In genomic region chr5:21055820-21056531, GRCm38 (mm10) we compare ENCODE assay signal across 8 mouse cellular contexts. TPM values are rescaled to one million over a fixed set of nuclear protein-coding genes. Genes with fewer than 3 reads are reported as not detected.
A peak's percentile ranks its signal among the peaks of the same experiment; 100 is the strongest.
DNase-seq lines count a peak whose midpoint lies in the region; ATAC-seq and TF ChIP-seq lines count a peak whose summit lies in the region.

Ptpn12 (minus strand) TSS chr5:21055911.

- in situ Hi-C loops in ES-E14 (cut with MboI; ENCODE audit: low sequenced_read_pairs in 2 of 2, unreplicated experiment in 2 of 2) = no loop called here

- H3K9me3 ChIP-seq in ES-E14 (ENCODE audit: control insufficient read depth, insufficient read depth, low read depth, low read length) = no peaks in the 10 kb centered on the region
- no peaks in the 10 kb centered on the region for H3K9me3 ChIP-seq in forebrain, embryonic 16.5 days (ENCODE audit: control insufficient read depth, low read length)
- H3K9me3 ChIP-seq in lung, embryonic 14.5 days (ENCODE audit: low read depth, low read length) = no peaks in the 10 kb centered on the region

- TF ChIP-seq POLR2A in olfactory bulb, adult 2 months (IDR thresholded peaks at IDR 0.05; ENCODE audit: insufficient read depth, low read depth, low read length) = peak; percentile 92
- peak; percentile 81; the same call in 1 of the 2 replicates for TF ChIP-seq POLR2A in thymus, adult 2 months (IDR thresholded peaks at IDR 0.05; ENCODE audit: control insufficient read depth, extremely low read depth, insufficient read depth, low read length, poor library complexity)

- peak; percentile 72 for TF ChIP-seq CTCF in layer of hippocampus, adult 2 months (conservative IDR thresholded peaks at IDR 0.05)
- peak; percentile 50 for TF ChIP-seq CTCF in lung, embryonic 14.5 days (IDR thresholded peaks at IDR 0.05; ENCODE audit: low read depth)
- no peak for TF ChIP-seq CTCF in olfactory bulb, adult 2 months (IDR thresholded peaks at IDR 0.05; ENCODE audit: insufficient read depth, low read depth, low read length)
- peak; percentile 55; the same call in 1 of the 2 replicates for TF ChIP-seq CTCF in thymus, adult 2 months (IDR thresholded peaks at IDR 0.05; ENCODE audit: borderline replicate concordance, control insufficient read depth, extremely low read depth, insufficient read depth, low read length, poor library complexity)

- peak within 1 kb of the TSS; percentile 96 for H3K4me3 ChIP-seq in ES-E14 (ENCODE audit: insufficient read depth in 1 of 2, low read depth in 1 of 2, low read length in 2 of 2, poor library complexity in 1 of 2, severe bottlenecking in 1 of 2)
- peak within 1 kb of the TSS; percentile 55 for H3K4me3 ChIP-seq in forebrain, embryonic 16.5 days (replicated peaks; ENCODE audit: low read length)
- H3K4me3 ChIP-seq in layer of hippocampus, adult 2 months = peak within 1 kb of the TSS; percentile 93
- peak within 1 kb of the TSS; percentile 97 for H3K4me3 ChIP-seq in lung, embryonic 14.5 days (ENCODE audit: low read depth, low read length)
- peak within 1 kb of the TSS; percentile 94 for H3K4me3 ChIP-seq in olfactory bulb, adult 2 months (ENCODE audit: insufficient read depth, low read depth, low read length)
- peak within 1 kb of the TSS; percentile 91 for H3K4me3 ChIP-seq in thymus, adult 2 months (ENCODE audit: control insufficient read depth, insufficient read depth, low read length)

- no peaks in the 10 kb centered on the region for H3K27me3 ChIP-seq in forebrain, embryonic 16.5 days (replicated peaks; ENCODE audit: control insufficient read depth, insufficient read depth, low read length)
- no peaks in the 10 kb centered on the region for H3K27me3 ChIP-seq in lung, embryonic 14.5 days (ENCODE audit: insufficient read depth, low read length)
- H3K27me3 ChIP-seq in thymus, adult 2 months (ENCODE audit: control insufficient read depth, insufficient read depth, low read length) = no peaks in the 10 kb centered on the region

- WGBS in forebrain, embryonic 16.5 days = under 1% methylated on average over 59 of the region's 73 CpGs
- WGBS in lung, embryonic 14.5 days = 1% methylated on average over 62 of the region's 73 CpGs
- 1% methylated on average over 61 of the region's 73 CpGs for whole genome bisulfite sequencing in olfactory bulb, adult 2 months
- WGBS in thymus, adult 2 months = 1% methylated on average over 72 of the region's 73 CpGs

- H3K4me2 ChIP-seq in forebrain, embryonic 16.5 days (ENCODE audit: low read length) = peak within 1 kb of the TSS; percentile 56
- peak within 1 kb of the TSS; percentile 64 for H3K4me2 ChIP-seq in lung, embryonic 14.5 days

- peaks cover 0 to 2% of the 10 kb centered on the region in 2 experiments; a peak in 1 of 4 replicates for H3K4me1 ChIP-seq in ES-E14 (ENCODE audit: control insufficient read depth in 2 of 2, insufficient read depth in 2 of 2, low read length in 2 of 2, poor library complexity in 1 of 2)
- H3K4me1 ChIP-seq in forebrain, embryonic 16.5 days (replicated peaks; ENCODE audit: control insufficient read depth, insufficient read depth, low read length) = peaks cover 12% of the 10 kb centered on the region
- H3K4me1 ChIP-seq in lung, embryonic 14.5 days (ENCODE audit: insufficient read depth) = peaks cover 7% of the 10 kb centered on the region
- H3K4me1 ChIP-seq in olfactory bulb, adult 2 months (ENCODE audit: control insufficient read depth, insufficient read depth, low read length) = peaks cover 3% of the 10 kb centered on the region
- H3K4me1 ChIP-seq in thymus, adult 2 months (replicated peaks; ENCODE audit: control insufficient read depth, insufficient read depth, low read length) = peaks cover 7% of the 10 kb centered on the region

- peak within 1 kb of the TSS; percentile 92 for H3K27ac ChIP-seq in ES-E14 (ENCODE audit: insufficient read depth, low read depth, low read length, poor library complexity, severe bottlenecking)
- peak within 1 kb of the TSS; percentile 99 for H3K27ac ChIP-seq in forebrain, embryonic 16.5 days (ENCODE audit: low read length)
- peak within 1 kb of the TSS; percentile 97 for H3K27ac ChIP-seq in layer of hippocampus, adult 2 months
- H3K27ac ChIP-seq in lung, embryonic 14.5 days (ENCODE audit: low read depth) = peak within 1 kb of the TSS; percentile 99
- H3K27ac ChIP-seq in olfactory bulb, adult 2 months (ENCODE audit: insufficient read depth, low read depth, low read length) = peak within 1 kb of the TSS; percentile 78
- no peak within 1 kb of the TSS; the same call in 1 of the 2 replicates for H3K27ac ChIP-seq in thymus, adult 2 months (ENCODE audit: control insufficient read depth, insufficient read depth, low read length)

- intact Hi-C loops in heart, postnatal 36 days (cut with DNase I) = loop anchor here (1.0 to 5.0 kb wide), 7 partner anchors 49 to 196 kb away; partner anchors contain the start of genes Gsap, Phtf2 and Tmem60

- no peaks in the 10 kb centered on the region for H3K36me3 ChIP-seq in ES-E14 (ENCODE audit: control insufficient read depth, insufficient read depth, low read length, poor library complexity, severe bottlenecking)
- no peaks in the 10 kb centered on the region for H3K36me3 ChIP-seq in forebrain, embryonic 16.5 days (ENCODE audit: control insufficient read depth, insufficient read depth)
- H3K36me3 ChIP-seq in lung, embryonic 14.5 days (ENCODE audit: insufficient read depth) = no peaks in the 10 kb centered on the region
- H3K36me3 ChIP-seq in thymus, adult 2 months (ENCODE audit: control insufficient read depth, insufficient read depth, low read length) = no peaks in the 10 kb centered on the region

- DNase-seq in ES-E14 (ENCODE audit: low read depth, low spot score) = peak; percentile 87
- peak; percentile 97 for DNase-seq in cerebellum, adult 11-12 months
- DNase-seq in heart, postnatal 36 days = peak; percentile 96
- peak; percentile 93 for DNase-seq in layer of hippocampus, adult 2 months (ENCODE audit: low spot score in 2 of 2)
- peak; percentile 97 for DNase-seq in lung, embryonic 14.5 days
- peak; percentile 94 for DNase-seq in thymus, adult 2 months

- peak; percentile 93 for ATAC-seq in forebrain, embryonic 16.5 days
- ATAC-seq in lung, embryonic 14.5 days (ENCODE audit: insufficient read depth) = peak; percentile 97

- peak within 1 kb of the TSS; percentile 94 for H3K9ac ChIP-seq in ES-E14 (ENCODE audit: insufficient read depth, low read depth, low read length, poor library complexity, severe bottlenecking)
- peak within 1 kb of the TSS; percentile 88 for H3K9ac ChIP-seq in forebrain, embryonic 16.5 days (replicated peaks; ENCODE audit: low read depth, low read length)
- H3K9ac ChIP-seq in lung, embryonic 14.5 days = peak within 1 kb of the TSS; percentile 97

TF ChIP-seq in ES-E14, 5 proteins besides CTCF, POLR2A, EP300 and RAD21:
- TF ChIP-seq ZNF384 (IDR thresholded peaks at IDR 0.05; ENCODE audit: low read depth, low read length) (no peak), HCFC1 (IDR thresholded peaks at IDR 0.05; ENCODE audit: borderline replicate concordance, insufficient read depth, low read length) (peak; percentile 66; the same call in 1 of the 2 replicates)

RNA-seq across cellular contexts. Expression of gene Ptpn12, which starts in this region (rescaled TPM):
- total RNA-seq in ES-E14 (2012; rRNA removed) = 20.2 and 21.3 TPM in 2 replicates
- polyA plus RNA-seq in forebrain, embryonic 16.5 days (2015; fragmentation: Nextera tagmentation; extraction: Ambion mirVana) = 33.9 and 34.4 TPM in 2 replicates
- 10 to 100 TPM; 31.3 to 33.2 TPM for total RNA-seq in heart, postnatal 36 days (2021)
- 10 to 100 TPM; 33.9 to 34.0 TPM for total RNA-seq in layer of hippocampus, adult 2 months (2021)
- polyA plus RNA-seq in lung, embryonic 14.5 days (2014; fragmentation: Nextera tagmentation; extraction: Ambion mirVana) = 31.1 and 33.1 TPM in 2 replicates
- not detected in 2 replicates for polyA plus RNA-seq in olfactory bulb, adult 2 months (2012; ENCODE audit: insufficient read depth, insufficient read length, low replicate concordance, missing spikeins)
- polyA plus RNA-seq in thymus, adult 2 months (2012; rRNA removed) = 26.9 and 31.5 TPM in 2 replicates
